Mouse (Mus musculus) limb, embryonic 12.5 days (tissue): ENCODE measurements at regions not wholly inside any gene's neighbourhood (a gene's known extent, or its start where the extent isn't known, plus 50 kb on each side); places are given as distances from the start of the nearest gene placed in this dataset.

Experiments used
- ATAC-seq: fragments of 200-750 bp; cut with Nextera tagmentation; 2 replicates; pipeline ENCODE4 v1.8.0; 2017; ENCODE audit warnings: low read depth, moderate TSS enrichment; ENCODE audit not compliant: insufficient number of reproducible peaks, insufficient read depth, low FRiP score, low TSS enrichment
- H3K27ac ChIP-seq: fragments of 300-500 bp; sonication (generic); 2 replicates; pipeline ENCODE4 v1.5.1; 2016; ENCODE audit warnings: mild to moderate bottlenecking, moderate library complexity
- H3K27me3 ChIP-seq: fragments of 300-500 bp; sonication (generic); 2 replicates; pipeline ENCODE4 v1.6.1; 2016; ENCODE audit warnings: mild to moderate bottlenecking, moderate library complexity
- H3K36me3 ChIP-seq: fragments of 300-500 bp; sonication (generic); 2 replicates; pipeline ENCODE4 v1.6.1; 2016; ENCODE audit warnings: mild to moderate bottlenecking, moderate library complexity
- H3K4me1 ChIP-seq: fragments of 300-500 bp; sonication (generic); replicated peaks from 2 replicates; pipeline ENCODE4 v1.6.1; 2016
- H3K4me2 ChIP-seq: fragments of 300-500 bp; sonication (generic); 2 replicates; pipeline ENCODE4 v1.6.1; 2016; ENCODE audit warnings: mild to moderate bottlenecking, moderate library complexity
- H3K4me3 ChIP-seq: fragments of 300-500 bp; sonication (generic); replicated peaks from 2 replicates; pipeline ENCODE4 v1.5.1; 2016; ENCODE audit warnings: mild to moderate bottlenecking
- H3K9ac ChIP-seq: fragments of 300-500 bp; sonication (generic); replicated peaks from 2 replicates; pipeline ENCODE4 v1.6.1; 2016; ENCODE audit warnings: mild to moderate bottlenecking, moderate library complexity
- H3K9me3 ChIP-seq: fragments of 300-500 bp; sonication (generic); 2 replicates; pipeline ENCODE4 v1.6.1; 2016; ENCODE audit warnings: mild to moderate bottlenecking, moderate library complexity
- WGBS: fragments of 180-500 bp; shearing (Covaris S2); methylation state at CpG from one replicate; pipeline ENCODE4 v1.1.7; 2016; 5-methylcytosine and 5-hydroxymethylcytosine counted together

DNA sequence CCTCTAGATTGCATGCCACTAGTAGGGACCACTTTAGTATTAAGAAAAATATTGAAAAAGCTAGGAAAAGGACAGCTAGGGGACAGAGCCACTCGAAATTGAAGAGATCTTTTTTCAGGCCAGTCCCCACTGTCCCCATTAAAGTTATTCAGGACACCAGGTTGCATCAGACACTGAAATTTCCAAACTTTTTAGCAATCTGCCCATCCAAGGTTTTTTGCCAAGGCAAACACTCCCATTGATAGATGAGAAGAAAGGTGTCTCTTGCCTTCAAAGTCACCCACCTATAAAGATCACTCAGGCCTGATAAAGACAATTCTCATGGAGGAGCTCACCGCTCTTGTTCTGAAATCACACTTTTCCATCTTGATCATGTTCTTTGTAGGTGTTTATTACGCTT lies 552.1 kb upstream of the Gm19410 start:
- Histone ChIP-seq H3K4me3 (no peak overlapping the region), H3K36me3 (no peaks in the 10 kb centered on the region), H3K9me3 (no peaks in the 10 kb centered on the region), H3K4me1 (peaks cover 11% of the 10 kb centered on the region), H3K27me3 (no peaks in the 10 kb centered on the region), H3K27ac (no peak overlapping the region), H3K4me2 (no peak overlapping the region), H3K9ac (no peak overlapping the region)
- 68% methylated on average over 3 of the region's 3 CpGs for WGBS
- ATAC-seq: no peak

DNA sequence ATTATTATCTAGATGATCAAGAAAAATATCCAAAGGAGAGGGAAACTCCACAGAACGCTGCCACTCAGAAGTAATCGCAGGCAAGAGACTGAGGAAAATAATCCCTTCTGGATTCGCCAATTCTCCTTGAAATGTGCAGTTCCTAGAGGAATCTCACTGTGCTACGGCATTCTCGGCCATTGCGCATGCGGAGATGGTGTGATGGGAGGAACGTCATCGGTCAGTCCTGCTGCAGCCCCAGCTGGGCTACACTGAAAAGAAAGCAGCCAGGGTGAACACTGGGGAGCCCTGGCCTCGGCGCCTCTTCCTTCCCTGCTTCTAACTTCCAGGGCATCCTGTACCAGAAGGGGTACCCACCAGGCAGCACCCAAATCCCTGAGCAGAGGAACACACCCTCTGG lies 548.0 kb upstream of the Gm19410 start:
- Histone ChIP-seq H3K4me3 (no peak overlapping the region), H3K9ac (no peak overlapping the region), H3K27me3 (no peaks in the 10 kb centered on the region), H3K9me3 (no peaks in the 10 kb centered on the region), H3K27ac (no peak overlapping the region), H3K4me1 (peaks cover 4% of the 10 kb centered on the region; the same call in 1 of the 2 replicates), H3K36me3 (no peaks in the 10 kb centered on the region), H3K4me2 (no peak overlapping the region)
- 86% methylated on average over 11 of the region's 11 CpGs for WGBS
- no peak for ATAC-seq

DNA sequence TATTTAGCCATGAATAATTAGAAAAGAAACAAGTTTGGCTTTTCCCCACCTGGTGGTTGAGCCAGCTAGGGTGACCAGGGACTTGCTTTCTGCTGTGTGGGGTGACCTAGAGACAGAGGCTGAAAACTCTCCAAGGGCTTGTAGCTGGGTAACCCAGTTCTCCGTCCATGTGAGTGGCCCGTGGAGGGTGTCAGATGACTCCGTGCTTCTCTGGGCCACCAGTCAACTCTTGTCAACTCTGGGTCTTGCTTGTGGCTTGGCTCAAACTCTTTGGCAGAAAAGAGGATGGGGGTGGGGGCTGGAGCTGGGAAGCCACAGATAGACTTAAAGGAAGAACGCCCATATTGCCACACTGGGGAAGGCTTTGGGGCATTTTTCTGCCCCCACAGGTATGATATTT lies 547.3 kb upstream of the Gm19410 start:
- WGBS: 74% methylated on average over 4 of the region's 4 CpGs
- Histone ChIP-seq H3K4me2 (no peak overlapping the region), H3K27me3 (no peaks in the 10 kb centered on the region), H3K9me3 (no peaks in the 10 kb centered on the region), H3K4me1 (peaks cover 4% of the 10 kb centered on the region; the same call in 1 of the 2 replicates), H3K27ac (no peak overlapping the region), H3K9ac (no peak overlapping the region), H3K4me3 (no peak overlapping the region), H3K36me3 (no peaks in the 10 kb centered on the region)
- ATAC-seq: no peak

DNA sequence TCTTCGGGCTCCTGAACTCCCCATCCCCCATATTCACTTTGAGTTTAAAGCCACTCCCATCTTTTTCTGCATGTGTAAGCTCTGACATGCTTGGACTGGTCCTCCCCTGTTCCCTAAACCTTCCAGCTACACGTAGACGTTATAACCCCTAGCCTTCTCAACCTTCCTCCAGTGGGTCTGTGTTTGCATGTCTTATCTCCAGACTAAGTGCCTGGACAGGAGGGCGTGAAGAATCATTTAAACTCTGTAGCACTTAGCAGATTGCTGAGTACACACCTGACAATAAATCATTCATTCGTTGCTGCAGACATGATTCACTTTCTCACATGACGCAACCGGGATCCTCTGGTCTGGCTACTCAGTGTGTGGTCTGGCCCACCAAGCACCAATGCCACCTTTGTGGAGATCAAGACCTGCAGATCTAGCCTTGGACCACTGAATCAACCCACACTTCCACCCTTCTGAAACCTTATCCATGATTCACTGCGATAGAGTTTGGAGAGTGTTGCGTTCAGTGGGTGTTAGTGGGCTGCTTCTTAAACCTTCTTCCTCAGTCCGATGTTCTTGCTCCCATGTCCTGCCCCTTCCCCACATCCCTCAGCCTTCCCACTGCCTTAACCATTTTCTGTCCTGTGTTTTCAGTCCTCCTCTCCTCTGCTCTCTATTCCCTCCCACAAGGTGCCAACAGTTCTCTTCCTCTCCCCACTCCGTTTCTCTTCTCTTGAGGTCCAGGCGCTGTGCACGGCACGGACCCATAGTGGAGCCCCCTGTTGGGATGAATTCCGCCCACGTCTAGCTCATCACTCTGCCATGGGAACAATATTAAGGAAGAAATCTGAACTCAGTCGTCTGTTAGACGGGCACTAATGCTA lies 541.3 kb upstream of the Gm19410 start:
- Histone ChIP-seq H3K4me1 (peaks cover 2% of the 10 kb centered on the region; the same call in 1 of the 2 replicates), H3K9ac (no peak overlapping the region), H3K4me3 (no peak overlapping the region), H3K27ac (no peak overlapping the region), H3K27me3 (no peaks in the 10 kb centered on the region), H3K36me3 (no peaks in the 10 kb centered on the region), H3K4me2 (no peak overlapping the region), H3K9me3 (no peaks in the 10 kb centered on the region)
- ATAC-seq: no peak
- 71% methylated on average over 18 of the region's 18 CpGs for WGBS

DNA sequence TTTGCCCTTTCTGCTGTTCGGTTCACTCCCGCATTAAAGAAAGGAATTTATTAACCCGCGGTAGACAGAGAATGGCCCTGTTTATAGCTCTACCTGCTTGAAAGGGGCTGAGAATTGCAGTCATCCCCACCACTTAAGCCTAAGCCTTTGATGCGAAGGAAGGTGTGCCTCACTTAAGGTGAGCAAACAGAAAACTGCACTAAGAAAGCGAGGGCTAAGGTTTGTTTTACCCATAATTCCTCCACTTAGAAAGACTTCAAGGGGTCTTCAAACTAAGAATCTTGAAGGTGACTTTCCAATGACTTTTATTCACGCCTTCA lies 540.7 kb upstream of the Gm19410 start:
- no peak for ATAC-seq
- H3K27ac ChIP-seq: no peak overlapping the region
- no peak overlapping the region for H3K9ac ChIP-seq
- peaks cover 2% of the 10 kb centered on the region; the same call in 1 of the 2 replicates for H3K4me1 ChIP-seq
- no peak overlapping the region for H3K4me2 ChIP-seq
- 63% methylated on average over 7 of the region's 7 CpGs for WGBS
- H3K36me3 ChIP-seq: no peaks in the 10 kb centered on the region
- no peaks in the 10 kb centered on the region for H3K27me3 ChIP-seq
- H3K4me3 ChIP-seq: no peak overlapping the region
- H3K9me3 ChIP-seq: no peaks in the 10 kb centered on the region

DNA sequence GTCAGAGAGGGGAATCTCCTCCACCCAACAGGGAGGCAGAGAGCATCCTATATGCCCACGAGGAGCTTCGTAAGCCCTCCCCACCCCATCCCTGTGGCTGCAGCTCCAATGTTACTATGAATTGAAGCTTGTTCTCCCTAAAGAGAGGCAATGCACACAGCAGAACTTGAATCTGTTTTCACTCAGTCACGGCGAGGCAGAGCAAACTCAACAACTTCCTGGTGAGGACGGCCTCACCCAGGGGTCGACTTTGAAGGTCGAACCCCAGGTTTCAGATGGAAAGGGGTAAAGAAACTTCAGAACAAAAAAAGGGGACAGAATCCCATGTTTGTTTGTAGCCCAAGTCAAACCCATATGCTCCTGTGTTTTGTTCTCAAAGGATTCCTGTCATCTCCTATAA lies 538.5 kb upstream of the Gm19410 start:
- no peaks in the 10 kb centered on the region for H3K9me3 ChIP-seq
- WGBS: 39% methylated on average over 7 of the region's 7 CpGs
- H3K4me1 ChIP-seq: peaks cover 2% of the 10 kb centered on the region; the same call in 1 of the 2 replicates
- H3K27ac ChIP-seq: no peak overlapping the region
- ATAC-seq: no peak
- H3K27me3 ChIP-seq: no peaks in the 10 kb centered on the region
- H3K4me3 ChIP-seq: no peak overlapping the region
- no peak overlapping the region for H3K9ac ChIP-seq
- H3K36me3 ChIP-seq: no peaks in the 10 kb centered on the region
- H3K4me2 ChIP-seq: no peak overlapping the region

DNA sequence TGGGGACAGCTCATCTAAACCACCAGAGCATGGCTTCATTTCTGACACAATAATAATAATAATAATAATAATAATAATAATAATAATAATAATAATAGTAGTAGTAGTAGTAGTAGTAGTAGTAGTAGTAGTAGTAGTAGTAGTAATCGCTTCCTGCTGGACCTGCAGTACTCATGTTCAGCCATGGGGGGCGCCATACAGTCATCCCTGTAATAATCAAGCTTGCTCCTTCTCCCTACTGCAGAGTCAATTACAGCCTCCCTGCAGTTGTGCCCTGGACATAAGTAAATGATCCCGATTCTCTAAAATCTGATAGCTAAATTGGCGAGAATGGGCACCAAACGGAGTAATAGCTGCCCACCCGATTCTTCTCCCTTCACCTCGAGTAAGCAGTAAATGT lies 537.1 kb upstream of the Gm19410 start:
- Histone ChIP-seq H3K27me3 (no peaks in the 10 kb centered on the region), H3K36me3 (no peaks in the 10 kb centered on the region), H3K9ac (no peak overlapping the region), H3K4me2 (no peak overlapping the region), H3K9me3 (no peaks in the 10 kb centered on the region), H3K4me1 (peaks cover 2% of the 10 kb centered on the region; the same call in 1 of the 2 replicates), H3K27ac (no peak overlapping the region), H3K4me3 (no peak overlapping the region)
- no peak for ATAC-seq
- 77% methylated on average over 7 of the region's 7 CpGs for WGBS

DNA sequence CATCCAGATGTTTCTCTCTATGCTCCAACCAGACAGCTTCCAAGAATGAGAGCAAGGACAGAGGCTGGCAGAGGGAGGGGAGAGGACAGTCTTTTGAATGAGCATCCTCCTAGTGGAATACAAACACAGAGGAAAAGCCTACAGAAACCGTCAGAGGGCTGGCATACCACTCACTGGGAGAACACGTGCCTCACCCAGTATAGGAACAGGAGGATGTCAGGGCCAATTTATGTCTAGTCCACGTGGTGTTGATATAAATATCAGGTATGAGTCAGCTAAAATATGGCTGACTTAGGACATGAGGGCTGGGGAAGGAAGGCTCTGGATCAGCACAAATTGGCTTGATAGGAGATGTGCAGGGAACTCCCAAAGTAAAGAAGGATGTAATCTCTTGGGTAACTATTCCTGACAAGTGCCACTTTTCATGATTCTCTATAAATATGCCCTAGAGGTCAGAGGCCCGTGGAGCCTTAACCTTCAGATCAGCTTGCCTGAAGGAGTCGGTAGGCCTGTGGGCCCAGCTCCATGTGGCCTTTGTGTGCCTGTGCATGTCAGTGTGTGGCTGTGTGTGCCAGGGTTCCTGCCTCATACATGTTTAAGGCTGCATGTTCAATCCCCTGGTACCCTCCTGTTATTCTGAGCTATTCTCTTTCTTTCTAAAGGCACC lies 531.9 kb upstream of the Gm19410 start:
- no peak for ATAC-seq
- WGBS: 57% methylated on average over 5 of the region's 5 CpGs
- H3K27me3 ChIP-seq: no peaks in the 10 kb centered on the region; the same call in 1 of the 2 replicates
- H3K9me3 ChIP-seq: no peaks in the 10 kb centered on the region
- H3K9ac ChIP-seq: no peak overlapping the region
- no peak overlapping the region for H3K4me2 ChIP-seq
- H3K27ac ChIP-seq: no peak overlapping the region
- no peak overlapping the region for H3K4me3 ChIP-seq
- H3K4me1 ChIP-seq: no peaks in the 10 kb centered on the region
- no peaks in the 10 kb centered on the region for H3K36me3 ChIP-seq

DNA sequence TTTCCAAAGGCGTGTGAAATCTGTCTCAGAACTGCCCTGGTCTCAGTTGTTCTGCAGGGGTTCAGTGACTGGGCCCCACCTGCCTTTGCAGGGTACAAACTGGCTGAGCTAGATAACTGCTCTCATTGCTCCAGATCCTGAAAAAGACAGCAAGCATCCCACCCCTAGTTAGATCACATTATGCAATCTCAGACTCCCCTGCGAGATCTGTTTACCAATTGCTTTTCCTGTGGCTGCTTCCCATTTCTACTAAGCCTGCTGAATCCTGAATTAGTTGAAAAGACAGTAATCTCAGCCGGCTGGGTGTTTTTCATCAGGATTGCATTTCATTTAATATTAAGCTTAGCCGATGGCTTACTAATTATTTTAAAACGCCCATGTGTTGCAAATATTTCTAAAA lies 531.2 kb upstream of the Gm19410 start:
- no peaks in the 10 kb centered on the region for H3K9me3 ChIP-seq
- no peaks in the 10 kb centered on the region; the same call in 1 of the 2 replicates for H3K27me3 ChIP-seq
- H3K27ac ChIP-seq: no peak overlapping the region
- H3K4me1 ChIP-seq: no peaks in the 10 kb centered on the region
- WGBS: 66% methylated on average over 5 of the region's 5 CpGs
- no peak overlapping the region for H3K4me2 ChIP-seq
- no peak overlapping the region for H3K4me3 ChIP-seq
- no peaks in the 10 kb centered on the region for H3K36me3 ChIP-seq
- ATAC-seq: no peak
- no peak overlapping the region for H3K9ac ChIP-seq

DNA sequence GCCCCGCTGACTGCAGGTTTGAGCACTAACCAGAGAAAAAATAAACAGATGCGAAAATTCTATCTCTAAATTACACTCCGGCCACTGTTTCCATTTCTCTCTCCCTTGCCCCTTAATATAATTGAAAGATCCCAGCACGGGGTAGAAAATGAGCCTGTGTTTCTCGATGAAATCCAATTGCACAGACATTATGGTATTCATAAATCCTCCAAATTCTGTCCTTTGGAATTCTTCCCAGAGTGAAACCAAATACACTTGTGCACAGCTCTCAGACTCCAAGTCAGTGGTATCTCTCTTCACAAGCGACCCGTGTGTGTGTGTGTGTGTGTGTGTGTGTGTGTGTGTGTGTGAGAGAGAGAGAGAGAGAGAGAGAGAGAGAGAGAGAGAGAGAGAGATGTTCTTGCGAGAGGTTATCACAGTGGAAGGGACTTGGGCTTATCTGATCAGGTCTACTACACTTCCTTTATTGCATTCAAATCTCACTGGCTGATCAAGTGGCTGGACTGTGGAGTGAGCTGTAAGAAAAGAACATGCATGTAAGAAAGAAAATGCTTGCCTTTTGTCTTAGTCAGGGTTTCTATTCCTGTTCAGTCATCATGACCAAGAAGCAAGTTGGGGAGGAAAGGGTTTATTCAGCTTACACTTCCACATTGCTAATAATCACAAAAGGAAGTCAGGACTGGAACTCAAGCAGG lies 529.6 kb upstream of the Gm19410 start:
- H3K4me3 ChIP-seq: no peak overlapping the region
- no peaks in the 10 kb centered on the region; the same call in 1 of the 2 replicates for H3K27me3 ChIP-seq
- H3K36me3 ChIP-seq: no peaks in the 10 kb centered on the region
- H3K27ac ChIP-seq: no peak overlapping the region
- H3K4me2 ChIP-seq: no peak overlapping the region
- H3K9me3 ChIP-seq: no peaks in the 10 kb centered on the region
- no peak overlapping the region for H3K9ac ChIP-seq
- 74% methylated on average over 8 of the region's 8 CpGs for WGBS
- no peaks in the 10 kb centered on the region for H3K4me1 ChIP-seq
- ATAC-seq: no peak

DNA sequence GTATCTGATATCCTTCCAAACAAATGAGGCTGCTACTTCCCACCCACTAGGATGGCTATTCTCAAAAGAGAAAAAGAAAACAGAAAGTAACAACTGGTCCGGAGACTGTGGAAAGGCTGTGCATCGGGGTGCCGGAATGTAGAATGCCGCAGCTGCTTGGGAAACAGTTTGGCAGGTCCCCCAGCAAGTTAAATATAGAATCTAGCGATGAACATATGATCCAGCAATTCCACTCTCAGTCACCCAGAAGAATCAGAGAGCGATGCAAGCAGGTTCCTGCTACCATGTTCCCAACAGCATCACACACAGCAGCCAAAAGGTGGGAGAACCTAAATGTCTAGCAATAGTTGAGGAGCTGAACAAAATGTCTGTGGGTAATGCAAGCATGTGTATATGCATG lies 528.3 kb upstream of the Gm19410 start:
- H3K4me3 ChIP-seq: no peak overlapping the region
- H3K4me2 ChIP-seq: no peak overlapping the region
- no peak for ATAC-seq

More for the DNA sequence above, 528.3 kb upstream of the Gm19410 start:
- Histone ChIP-seq H3K9me3 (no peaks in the 10 kb centered on the region), H3K4me1 (no peaks in the 10 kb centered on the region), H3K9ac (no peak overlapping the region), H3K27me3 (no peaks in the 10 kb centered on the region; the same call in 1 of the 2 replicates), H3K27ac (no peak overlapping the region), H3K36me3 (no peaks in the 10 kb centered on the region)
- WGBS: 87% methylated on average over 6 of the region's 6 CpGs
